Mouse (Mus musculus): ENCODE measurements around the gene Gje1. TPM values are rescaled to one million over a fixed set of nuclear protein-coding genes. Genes with fewer than 3 reads are reported as not detected.

The Gje1 gene
- polyA plus RNA-seq (2014; fragmentation: Nextera tagmentation; extraction: Ambion mirVana): not detected in 2 replicates

- H3K27me3 ChIP-seq (ENCODE audit: control insufficient read depth, insufficient read depth, low read length): no peaks in the 10 kb centered on the region
- no peak within 1 kb of the TSS for H3K4me2 ChIP-seq (ENCODE audit: low read depth)
- no peaks in the 10 kb centered on the region for H3K9me3 ChIP-seq (ENCODE audit: control insufficient read depth, low read length)
- ATAC-seq (ENCODE audit: insufficient read depth, low FRiP score, low TSS enrichment) (no peak), DNase-seq (ENCODE audit: low spot score) (no peak)
- no peaks in the 10 kb centered on the region for H3K36me3 ChIP-seq (ENCODE audit: control insufficient read depth, insufficient read depth, low read length)
- H3K4me1 ChIP-seq (ENCODE audit: control insufficient read depth, insufficient read depth, low read length): no peaks in the 10 kb centered on the region
- H3K27ac ChIP-seq (ENCODE audit: low read depth, low read length): no peak within 1 kb of the TSS
- H3K9ac ChIP-seq (ENCODE audit: low read length): no peak within 1 kb of the TSS
- 67% methylated on average over 3 of the region's 3 CpGs for WGBS
- no peak within 1 kb of the TSS for H3K4me3 ChIP-seq (ENCODE audit: low read depth, low read length)
These were observed at the start of gene Gje1 for GRCm38 (mm10) chr10:14718114-14718513. Gene Gje1 (minus strand): TSS chr10:14718214.

GRCm38 (mm10) chr10:14760618-14761017 is 42.6 kb upstream of the Gje1 start:
- no peak overlapping the region for H3K27ac ChIP-seq (ENCODE audit: low read depth, low read length)
- ATAC-seq (ENCODE audit: insufficient read depth, low FRiP score, low TSS enrichment) (peak; percentile 31; the same call in 1 of the 2 replicates), DNase-seq (ENCODE audit: low spot score) (no peak)
- no peaks in the 10 kb centered on the region for H3K9me3 ChIP-seq (ENCODE audit: control insufficient read depth, low read length)
- 20% methylated on average over 8 of the region's 8 CpGs for WGBS
- no peak overlapping the region for H3K9ac ChIP-seq (ENCODE audit: low read length)
- H3K36me3 ChIP-seq (ENCODE audit: control insufficient read depth, insufficient read depth, low read length): no peaks in the 10 kb centered on the region
- peak overlapping the region; percentile 31 for H3K4me3 ChIP-seq (ENCODE audit: low read depth, low read length)
- H3K27me3 ChIP-seq (ENCODE audit: control insufficient read depth, insufficient read depth, low read length): peaks cover 7% of the 10 kb centered on the region; the same call in 1 of the 2 replicates
- H3K4me2 ChIP-seq (ENCODE audit: low read depth): peak overlapping the region; percentile 74
- H3K4me1 ChIP-seq (ENCODE audit: control insufficient read depth, insufficient read depth, low read length): peaks cover 3% of the 10 kb centered on the region; the same call in 1 of the 2 replicates

DNA sequence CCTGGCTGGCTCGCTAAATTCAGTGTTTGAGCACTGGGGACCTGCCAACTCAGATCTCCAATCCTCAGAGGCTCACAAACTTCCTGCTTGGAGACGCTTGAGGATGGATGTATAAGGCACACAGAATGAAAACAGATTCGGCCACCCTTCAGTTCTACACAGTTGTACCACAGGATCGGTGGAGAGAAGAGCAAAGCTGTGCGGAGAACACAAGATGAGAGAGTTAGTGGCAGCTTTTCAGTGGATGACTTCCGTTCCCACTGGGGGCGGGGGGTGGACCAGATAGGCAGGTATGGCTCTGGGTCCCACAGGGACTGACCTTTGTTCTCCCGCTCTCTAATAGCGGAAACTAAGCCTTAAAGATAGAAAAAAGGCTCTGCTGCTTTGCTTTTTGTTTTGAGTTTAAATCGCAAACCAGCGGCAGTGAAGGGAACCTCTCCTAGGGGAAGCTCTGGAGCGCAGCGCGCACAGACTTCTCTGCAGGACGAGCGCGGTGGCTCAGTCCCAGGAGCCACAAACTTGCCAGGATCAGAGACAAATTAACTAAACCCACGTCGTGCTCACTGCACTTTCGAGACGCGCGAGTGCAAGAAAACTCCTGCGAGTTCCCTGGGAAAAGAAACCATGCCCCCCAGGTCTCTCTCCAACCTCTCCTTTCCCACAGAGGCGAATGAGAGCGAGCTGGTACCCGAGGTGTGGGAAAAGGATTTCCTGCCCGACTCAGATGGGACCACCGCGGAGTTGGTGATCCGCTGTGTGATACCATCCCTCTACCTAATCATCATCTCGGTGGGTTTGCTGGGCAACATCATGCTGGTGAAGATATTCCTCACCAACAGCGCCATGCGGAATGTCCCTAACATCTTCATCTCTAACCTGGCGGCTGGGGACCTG is 41.9 kb upstream of the Gje1 start:
- no peaks in the 10 kb centered on the region for H3K36me3 ChIP-seq (ENCODE audit: control insufficient read depth, insufficient read depth, low read length)
- peak overlapping the region; percentile 74 for H3K4me2 ChIP-seq (ENCODE audit: low read depth)
- peak overlapping the region; percentile 31 for H3K4me3 ChIP-seq (ENCODE audit: low read depth, low read length)
- peaks cover 7% of the 10 kb centered on the region; the same call in 1 of the 2 replicates for H3K27me3 ChIP-seq (ENCODE audit: control insufficient read depth, insufficient read depth, low read length)
- 4% methylated on average over 35 of the region's 35 CpGs for WGBS
- no peak overlapping the region for H3K27ac ChIP-seq (ENCODE audit: low read depth, low read length)
- peak; percentile 28; the same call in 1 of the 2 replicates for ATAC-seq (ENCODE audit: insufficient read depth, low FRiP score, low TSS enrichment)
- H3K9me3 ChIP-seq (ENCODE audit: control insufficient read depth, low read length): no peaks in the 10 kb centered on the region
- no peak overlapping the region for H3K9ac ChIP-seq (ENCODE audit: low read length)
- peak; percentile 54 for DNase-seq (ENCODE audit: low spot score)
- peaks cover 3% of the 10 kb centered on the region; the same call in 1 of the 2 replicates for H3K4me1 ChIP-seq (ENCODE audit: control insufficient read depth, insufficient read depth, low read length)

GRCm38 (mm10) chr10:14734285-14734684 is 16.3 kb upstream of the Gje1 start:
- WGBS: 14% methylated on average over 2 of the region's 2 CpGs

DNA sequence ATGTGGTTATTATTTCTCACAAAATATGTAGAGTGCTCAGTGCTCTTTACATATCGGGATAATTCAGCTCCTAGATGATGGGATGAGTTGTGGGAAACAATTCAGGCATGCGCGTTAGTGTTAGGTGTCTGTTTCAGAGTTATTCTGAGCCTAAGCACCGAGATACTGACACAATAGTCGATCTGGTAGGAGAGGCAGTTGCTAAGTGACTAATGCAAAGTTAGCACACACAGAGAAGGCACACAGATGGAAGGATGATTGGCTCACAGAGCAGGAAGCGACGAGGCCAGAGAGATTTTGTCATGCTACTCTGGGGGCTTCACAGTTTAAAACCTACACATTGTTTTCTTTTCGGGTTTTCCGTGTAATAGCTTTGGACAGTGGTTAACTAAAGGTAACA is 7.7 kb upstream of the Gje1 start:
- H3K4me2 ChIP-seq (ENCODE audit: low read depth): no peak overlapping the region
- H3K36me3 ChIP-seq (ENCODE audit: control insufficient read depth, insufficient read depth, low read length): no peaks in the 10 kb centered on the region
- WGBS: 77% methylated on average over 9 of the region's 9 CpGs
- H3K27ac ChIP-seq (ENCODE audit: low read depth, low read length): no peak overlapping the region
- no peaks in the 10 kb centered on the region for H3K9me3 ChIP-seq (ENCODE audit: control insufficient read depth, low read length)
- DNase-seq (ENCODE audit: low spot score) (no peak), ATAC-seq (ENCODE audit: insufficient read depth, low FRiP score, low TSS enrichment) (no peak)
- no peaks in the 10 kb centered on the region for H3K4me1 ChIP-seq (ENCODE audit: control insufficient read depth, insufficient read depth, low read length)
- H3K4me3 ChIP-seq (ENCODE audit: low read depth, low read length): no peak overlapping the region
- no peak overlapping the region for H3K9ac ChIP-seq (ENCODE audit: low read length)
- H3K27me3 ChIP-seq (ENCODE audit: control insufficient read depth, insufficient read depth, low read length): no peaks in the 10 kb centered on the region

More at GRCm38 (mm10) chr10:14734285-14734684, 16.3 kb upstream of the Gje1 start:
- H3K9me3 ChIP-seq (ENCODE audit: control insufficient read depth, low read length): no peaks in the 10 kb centered on the region
- no peak; the same call in 1 of the 2 replicates for ATAC-seq (ENCODE audit: insufficient read depth, low FRiP score, low TSS enrichment)
- H3K27ac ChIP-seq (ENCODE audit: low read depth, low read length): no peak overlapping the region
- no peaks in the 10 kb centered on the region for H3K36me3 ChIP-seq (ENCODE audit: control insufficient read depth, insufficient read depth, low read length)
- H3K4me3 ChIP-seq (ENCODE audit: low read depth, low read length): no peak overlapping the region
- H3K9ac ChIP-seq (ENCODE audit: low read length): no peak overlapping the region
- H3K27me3 ChIP-seq (ENCODE audit: control insufficient read depth, insufficient read depth, low read length): no peaks in the 10 kb centered on the region
- no peaks in the 10 kb centered on the region for H3K4me1 ChIP-seq (ENCODE audit: control insufficient read depth, insufficient read depth, low read length)
- no peak overlapping the region for H3K4me2 ChIP-seq (ENCODE audit: low read depth)
- DNase-seq (ENCODE audit: low spot score): peak; percentile 17

GRCm38 (mm10) chr10:14705072-14706066 is 12.6 kb downstream of the Gje1 start, which contains the start of the genes Vta1 and Nmbr:
Gene Vta1 (minus strand): TSS chr10:14705560.
Gene Nmbr (plus strand): TSS chr10:14705591.
- 0% methylated on average over 50 of the region's 50 CpGs for WGBS

GRCm38 (mm10) chr10:14703830-14704420 is 14.1 kb downstream of the Gje1 start:
- no peaks in the 10 kb centered on the region for H3K9me3 ChIP-seq (ENCODE audit: control insufficient read depth, low read length)
- H3K9ac ChIP-seq (ENCODE audit: low read length): peak overlapping the region; percentile 87
- DNase-seq (ENCODE audit: low spot score): no peak
- peak overlapping the region; percentile 79 for H3K4me3 ChIP-seq (ENCODE audit: low read depth, low read length)
- peak; percentile 54 for ATAC-seq (ENCODE audit: insufficient read depth, low FRiP score, low TSS enrichment)
- WGBS: 47% methylated on average over 4 of the region's 4 CpGs
- peaks cover 4% of the 10 kb centered on the region; the same call in 1 of the 2 replicates for H3K4me1 ChIP-seq (ENCODE audit: control insufficient read depth, insufficient read depth, low read length)
- no peaks in the 10 kb centered on the region for H3K27me3 ChIP-seq (ENCODE audit: control insufficient read depth, insufficient read depth, low read length)
- peak overlapping the region; percentile 24 for H3K27ac ChIP-seq (ENCODE audit: low read depth, low read length)
- H3K36me3 ChIP-seq (ENCODE audit: control insufficient read depth, insufficient read depth, low read length): no peaks in the 10 kb centered on the region
- peak overlapping the region; percentile 58 for H3K4me2 ChIP-seq (ENCODE audit: low read depth)

More at GRCm38 (mm10) chr10:14705072-14706066, 12.6 kb downstream of the Gje1 start, which contains the start of the genes Vta1 and Nmbr:
- peak; percentile 96 for DNase-seq (ENCODE audit: low spot score)
- Histone ChIP-seq H3K27me3 (ENCODE audit: control insufficient read depth, insufficient read depth, low read length) (no peaks in the 10 kb centered on the region), H3K9me3 (ENCODE audit: control insufficient read depth, low read length) (no peaks in the 10 kb centered on the region), H3K4me1 (ENCODE audit: control insufficient read depth, insufficient read depth, low read length) (peaks cover 4% of the 10 kb centered on the region; the same call in 1 of the 2 replicates), H3K4me2 (ENCODE audit: low read depth) (peak within 1 kb of the TSS; percentile 58), H3K4me3 (ENCODE audit: low read depth, low read length) (peak within 1 kb of the TSS; percentile 79), H3K27ac (ENCODE audit: low read depth, low read length) (peak within 1 kb of the TSS; percentile 80), H3K9ac (ENCODE audit: low read length) (peak within 1 kb of the TSS; percentile 87), H3K36me3 (ENCODE audit: control insufficient read depth, insufficient read depth, low read length) (no peaks in the 10 kb centered on the region)
- ATAC-seq (ENCODE audit: insufficient read depth, low FRiP score, low TSS enrichment): peak; percentile 91
